Mouse (Mus musculus) small intestine, adult 2 months (tissue): ENCODE measurements around the gene Rtraf. TPM values are rescaled to one million over a fixed set of nuclear protein-coding genes. Genes with fewer than 3 reads are reported as not detected.

Source experiments
- H3K27ac ChIP-seq: fragments of 200-500 bp; 2 replicates; pipeline ENCODE4 v1.5.1; 2012; ENCODE audit warnings: low read depth, low read length, control low read depth, inconsistent platforms; ENCODE audit not compliant: insufficient read depth
- H3K27me3 ChIP-seq: fragments of 200-500 bp; 2 replicates; pipeline ENCODE4 v1.6.1; 2012; ENCODE audit warnings: mild to moderate bottlenecking, moderate library complexity, low read length, inconsistent platforms; ENCODE audit not compliant: control insufficient read depth, insufficient read depth
- H3K36me3 ChIP-seq: fragments of 200-500 bp; 2 replicates; pipeline ENCODE4 v1.6.1; 2012; ENCODE audit warnings: mild to moderate bottlenecking, low read length, control low read depth, inconsistent platforms; ENCODE audit not compliant: control insufficient read depth, insufficient read depth
- H3K4me1 ChIP-seq: fragments of 200-500 bp; 2 replicates; pipeline ENCODE4 v1.6.1; 2012; ENCODE audit warnings: low read length, inconsistent platforms, mixed read lengths; ENCODE audit not compliant: control insufficient read depth, insufficient read depth, insufficient read length
- H3K4me3 ChIP-seq: fragments of 200-500 bp; 2 replicates; pipeline ENCODE4 v1.5.1; 2012; ENCODE audit warnings: low read depth, mild to moderate bottlenecking, control low read depth, inconsistent platforms, low read length, moderate library complexity
- CTCF ChIP-seq: fragments of 200-500 bp; IDR thresholded peaks from 2 replicates; pipeline ENCODE4 v1.5.1; 2012; ENCODE audit warnings: low read depth, mild to moderate bottlenecking, control low read depth, inconsistent platforms, low read length, moderate library complexity, mixed read lengths; ENCODE audit not compliant: insufficient replicate concordance, insufficient read length; ENCODE audit errors: extremely low read depth
- POLR2A ChIP-seq: fragments of 200-500 bp; IDR thresholded peaks from 2 replicates; pipeline ENCODE4 v1.6.1; 2012; ENCODE audit warnings: low read depth, mild to moderate bottlenecking, control low read depth, inconsistent platforms, low read length, moderate library complexity
- WGBS: fragments of 180-500 bp; shearing (Covaris S2); methylation state at CpG from one replicate; pipeline ENCODE4 v1.1.7; 2018; 5-methylcytosine and 5-hydroxymethylcytosine counted together
- polyA plus RNA-seq: library from polyadenylated mRNA; depleted of rRNA; stranded (reverse); fragments of >200 nt; gene quantifications from 2 replicates; pipeline ENCODE4 v1.2.3, GENCODE M21; 2012

Gene Rtraf
- polyA plus RNA-seq, 1 experiment: 17.5 TPM

- 81% methylated on average over 2 of the region's 2 CpGs for WGBS
- Histone ChIP-seq H3K36me3 (peaks cover 45% of the 10 kb centered on the region), H3K27ac (no peak overlapping the region), H3K4me3 (no peak overlapping the region), H3K27me3 (no peaks in the 10 kb centered on the region), H3K4me1 (no peaks in the 10 kb centered on the region)
- TF ChIP-seq POLR2A (no peak), CTCF (no peak)
Measured at GRCm38 (mm10) chr14:19813061-19813460, 10.6 kb downstream of the Rtraf start.

GRCm38 (mm10) chr14:19809934-19810333 is 13.7 kb downstream of the Rtraf start:
- no peaks in the 10 kb centered on the region for H3K4me1 ChIP-seq
- no peaks in the 10 kb centered on the region for H3K27me3 ChIP-seq
- TF ChIP-seq POLR2A: no peak
- no peak for TF ChIP-seq CTCF
- H3K36me3 ChIP-seq: peaks cover 28% of the 10 kb centered on the region
- WGBS: 82% methylated on average over 10 of the region's 10 CpGs
- H3K27ac ChIP-seq: no peak overlapping the region
- H3K4me3 ChIP-seq: no peak overlapping the region

- peaks cover 16% of the 10 kb centered on the region for H3K36me3 ChIP-seq
- no peak overlapping the region for H3K4me3 ChIP-seq
- 89% methylated on average over 2 of the region's 2 CpGs for WGBS
- TF ChIP-seq POLR2A (no peak), CTCF (no peak)
- H3K27me3 ChIP-seq: no peaks in the 10 kb centered on the region
- H3K27ac ChIP-seq: no peak overlapping the region
- no peaks in the 10 kb centered on the region for H3K4me1 ChIP-seq
Measured at GRCm38 (mm10) chr14:19807858-19808257, 15.8 kb downstream of the Rtraf start.

GRCm38 (mm10) chr14:19807339-19807738 is 16.3 kb downstream of the Rtraf start:
- H3K4me3 ChIP-seq: no peak overlapping the region
- no peak for TF ChIP-seq POLR2A
- TF ChIP-seq CTCF: no peak
- 72% methylated on average over 3 of the region's 3 CpGs for WGBS

GRCm38 (mm10) chr14:19803623-19804022 is 20.0 kb downstream of the Rtraf start:
- no peak overlapping the region for H3K4me3 ChIP-seq
- no peaks in the 10 kb centered on the region for H3K4me1 ChIP-seq
- H3K27ac ChIP-seq: no peak overlapping the region
- no peaks in the 10 kb centered on the region for H3K36me3 ChIP-seq
- no peak for TF ChIP-seq POLR2A
- no peak for TF ChIP-seq CTCF
- no peaks in the 10 kb centered on the region for H3K27me3 ChIP-seq
- 36% methylated on average over 10 of the region's 10 CpGs for WGBS

More at GRCm38 (mm10) chr14:19807339-19807738, 16.3 kb downstream of the Rtraf start:
- H3K27me3 ChIP-seq: no peaks in the 10 kb centered on the region
- H3K36me3 ChIP-seq: peaks cover 12% of the 10 kb centered on the region
- H3K4me1 ChIP-seq: no peaks in the 10 kb centered on the region
- H3K27ac ChIP-seq: no peak overlapping the region

GRCm38 (mm10) chr14:19803222-19803621 is 20.4 kb downstream of the Rtraf start:
- Histone ChIP-seq H3K36me3 (no peaks in the 10 kb centered on the region), H3K27me3 (no peaks in the 10 kb centered on the region), H3K27ac (no peak overlapping the region), H3K4me1 (no peaks in the 10 kb centered on the region), H3K4me3 (no peak overlapping the region)
- WGBS: 71% methylated on average over 4 of the region's 4 CpGs
- no peak for TF ChIP-seq CTCF
- TF ChIP-seq POLR2A: no peak

GRCm38 (mm10) chr14:19801474-19802215 is 22.0 kb downstream of the Rtraf start:
- Histone ChIP-seq H3K36me3 (no peaks in the 10 kb centered on the region), H3K27me3 (no peaks in the 10 kb centered on the region), H3K27ac (no peak overlapping the region), H3K4me3 (no peak overlapping the region), H3K4me1 (no peaks in the 10 kb centered on the region)
- 88% methylated on average over 8 of the region's 8 CpGs for WGBS
- TF ChIP-seq POLR2A: no peak
- no peak for TF ChIP-seq CTCF

- TF ChIP-seq CTCF (no peak), POLR2A (no peak)
- whole genome bisulfite sequencing: 53% methylated on average over 2 of the region's 2 CpGs
Measured at GRCm38 (mm10) chr14:19800485-19800884, 23.1 kb downstream of the Rtraf start.

More at GRCm38 (mm10) chr14:19800485-19800884, 23.1 kb downstream of the Rtraf start:
- no peaks in the 10 kb centered on the region for H3K27me3 ChIP-seq
- no peak overlapping the region for H3K4me3 ChIP-seq
- no peaks in the 10 kb centered on the region for H3K4me1 ChIP-seq
- H3K27ac ChIP-seq: no peak overlapping the region
- no peaks in the 10 kb centered on the region for H3K36me3 ChIP-seq
